Mouse (Mus musculus) myocyte (in vitro differentiated cells): ENCODE data around the gene Tmem131l.

ENCODE experiments used
- MAX ChIP-seq: IDR thresholded peaks from one replicate; pipeline ENCODE4 v1.6.1; 2011; ENCODE audit warnings: low read depth, mild to moderate bottlenecking, control low read depth
- POLR2A ChIP-seq: IDR thresholded peaks from one replicate; pipeline ENCODE4 v1.6.1; 2011; ENCODE audit warnings: low read depth, mild to moderate bottlenecking, control low read depth, moderate library complexity; ENCODE audit not compliant: insufficient read length
- POLR2AphosphoS2 ChIP-seq: IDR thresholded peaks from one replicate; pipeline ENCODE4 v1.6.1; 2011; ENCODE audit warnings: low read depth, control low read depth; ENCODE audit not compliant: insufficient read length
- REST ChIP-seq: IDR thresholded peaks from one replicate; pipeline ENCODE4 v1.6.1; 2011; ENCODE audit warnings: mild to moderate bottlenecking, control low read depth, moderate library complexity; ENCODE audit not compliant: insufficient read depth, insufficient read length
- USF1 ChIP-seq: IDR thresholded peaks from one replicate; pipeline ENCODE4 v1.6.1; 2011; ENCODE audit warnings: low read depth, mild to moderate bottlenecking, control low read depth, moderate library complexity

- TF ChIP-seq POLR2A: no peak
- no peak for TF ChIP-seq REST
- no peak for TF ChIP-seq POLR2AphosphoS2
- TF ChIP-seq MAX: no peak
- TF ChIP-seq USF1: no peak
These were observed 18.5 kb downstream of the Tmem131l start for GRCm38 (mm10) chr3:84021217-84022200.
